In genomic region chr3:82029229-82029628, GRCm38 (mm10) we compare ENCODE assay signal across 7 mouse cellular contexts. TPM values are rescaled to one million over a fixed set of nuclear protein-coding genes. Genes with fewer than 3 reads are reported as not detected.
A peak's percentile ranks its signal among the peaks of the same experiment; 100 is the strongest.
DNase-seq lines count a peak whose midpoint lies in the region; ATAC-seq lines count a peak whose summit lies in the region.

No protein-coding gene starts in this region.

- no peaks in the 10 kb centered on the region for H3K4me1 ChIP-seq in lung, embryonic 16.5 days (replicated peaks; ENCODE audit: control insufficient read depth, insufficient read depth, low read length)

- no peaks in the 10 kb centered on the region for H3K9me3 ChIP-seq in lung, embryonic 16.5 days (ENCODE audit: control insufficient read depth, low read length)

- H3K4me3 ChIP-seq in lung, embryonic 16.5 days (ENCODE audit: low read length) = no peak overlapping the region

- no peak overlapping the region for H3K9ac ChIP-seq in lung, embryonic 16.5 days (ENCODE audit: low read length)

- WGBS in lung, embryonic 16.5 days = 3% methylated on average over 3 of the region's 3 CpGs

- no peak overlapping the region for H3K27ac ChIP-seq in lung, embryonic 16.5 days (ENCODE audit: low read length)

- ATAC-seq in lung, embryonic 16.5 days (ENCODE audit: low read depth) = peak; percentile 56; the same call in 1 of the 2 replicates

- peak; percentile 29 for DNase-seq in right cerebral cortex, adult 18-20 months
- DNase-seq in right cerebral cortex, postnatal 25 days = no peak
- peak; percentile 18 for DNase-seq in T-cell, adult 2 months (ENCODE audit: low spot score)
- DNase-seq in embryo, embryonic 10 days (ENCODE audit: low spot score) = peak; percentile 69
- DNase-seq in hindlimb bud, embryonic 11.5 days (ENCODE audit: extremely low spot score, low read depth, low spot score) = peak; percentile 41
- peak; percentile 73 for DNase-seq in retina, embryonic 14.5 days (ENCODE audit: low spot score)

- H3K36me3 ChIP-seq in lung, embryonic 16.5 days (ENCODE audit: control insufficient read depth, insufficient read depth, low read length) = 0 out of 2 replicates have a peak, but pooled peaks cover 3% of the 10 kb centered on the region

- no peaks in the 10 kb centered on the region for H3K27me3 ChIP-seq in lung, embryonic 16.5 days (ENCODE audit: control insufficient read depth, insufficient read depth, low read depth, low read length)

- H3K4me2 ChIP-seq in lung, embryonic 16.5 days (ENCODE audit: low read depth, low read length) = no peak overlapping the region

RNA-seq across cellular contexts. Expression of gene Gucy1b1, which starts 45.3 kb away (rescaled TPM):
- 83.5 and 88.9 TPM in 2 replicates for polyA plus RNA-seq in lung, embryonic 16.5 days (2015; fragmentation: Nextera tagmentation; extraction: Ambion mirVana)

RNA-seq across cellular contexts. Expression of gene Asic5, which starts 47.1 kb away (rescaled TPM):
- not detected in 2 replicates for polyA plus RNA-seq in lung, embryonic 16.5 days (2015; fragmentation: Nextera tagmentation; extraction: Ambion mirVana)

RNA-seq across cellular contexts. Expression of gene Tdo2, which starts 53.2 kb away (rescaled TPM):
- polyA plus RNA-seq in lung, embryonic 16.5 days (2015; fragmentation: Nextera tagmentation; extraction: Ambion mirVana) = 1.9 and 2.6 TPM in 2 replicates
